Mouse (Mus musculus) small intestine, adult 2 months (tissue): ENCODE results near the gene Fxyd7. TPM values are rescaled to one million over a fixed set of nuclear protein-coding genes. Genes with fewer than 3 reads are reported as not detected.

Experiments
- H3K27ac ChIP-seq: fragments of 200-500 bp; 2 replicates; pipeline ENCODE4 v1.5.1; 2012; ENCODE audit warnings: low read depth, low read length, control low read depth, inconsistent platforms; ENCODE audit not compliant: insufficient read depth
- H3K27me3 ChIP-seq: fragments of 200-500 bp; 2 replicates; pipeline ENCODE4 v1.6.1; 2012; ENCODE audit warnings: mild to moderate bottlenecking, moderate library complexity, low read length, inconsistent platforms; ENCODE audit not compliant: control insufficient read depth, insufficient read depth
- H3K36me3 ChIP-seq: fragments of 200-500 bp; 2 replicates; pipeline ENCODE4 v1.6.1; 2012; ENCODE audit warnings: mild to moderate bottlenecking, low read length, control low read depth, inconsistent platforms; ENCODE audit not compliant: control insufficient read depth, insufficient read depth
- H3K4me1 ChIP-seq: fragments of 200-500 bp; 2 replicates; pipeline ENCODE4 v1.6.1; 2012; ENCODE audit warnings: low read length, inconsistent platforms, mixed read lengths; ENCODE audit not compliant: control insufficient read depth, insufficient read depth, insufficient read length
- H3K4me3 ChIP-seq: fragments of 200-500 bp; 2 replicates; pipeline ENCODE4 v1.5.1; 2012; ENCODE audit warnings: low read depth, mild to moderate bottlenecking, control low read depth, inconsistent platforms, low read length, moderate library complexity
- CTCF ChIP-seq: fragments of 200-500 bp; IDR thresholded peaks from 2 replicates; pipeline ENCODE4 v1.5.1; 2012; ENCODE audit warnings: low read depth, mild to moderate bottlenecking, control low read depth, inconsistent platforms, low read length, moderate library complexity, mixed read lengths; ENCODE audit not compliant: insufficient replicate concordance, insufficient read length; ENCODE audit errors: extremely low read depth
- POLR2A ChIP-seq: fragments of 200-500 bp; IDR thresholded peaks from 2 replicates; pipeline ENCODE4 v1.6.1; 2012; ENCODE audit warnings: low read depth, mild to moderate bottlenecking, control low read depth, inconsistent platforms, low read length, moderate library complexity
- WGBS: fragments of 180-500 bp; shearing (Covaris S2); methylation state at CpG from one replicate; pipeline ENCODE4 v1.1.7; 2018; 5-methylcytosine and 5-hydroxymethylcytosine counted together
- polyA plus RNA-seq: library from polyadenylated mRNA; depleted of rRNA; stranded (reverse); fragments of >200 nt; gene quantifications from 2 replicates; pipeline ENCODE4 v1.2.3, GENCODE M21; 2012

Fxyd7 gene
- polyA plus RNA-seq, 1 experiment, result 2.6 TPM

- 77% methylated on average over 14 of the region's 14 CpGs for WGBS
- no peak overlapping the region for H3K27ac ChIP-seq
- H3K27me3 ChIP-seq, result no peaks in the 10 kb centered on the region
- no peak overlapping the region for H3K4me3 ChIP-seq
- no peak for TF ChIP-seq POLR2A
- no peak for TF ChIP-seq CTCF
- H3K36me3 ChIP-seq, result no peaks in the 10 kb centered on the region
- H3K4me1 ChIP-seq, result no peaks in the 10 kb centered on the region
Observed at GRCm38 (mm10) chr7:31082831-31083588, 31.7 kb upstream of the Fxyd7 start.

GRCm38 (mm10) chr7:31082106-31082505, 30.8 kb upstream of the Fxyd7 start:
- Histone ChIP-seq H3K4me1 (no peaks in the 10 kb centered on the region), H3K27me3 (no peaks in the 10 kb centered on the region), H3K4me3 (no peak overlapping the region), H3K27ac (no peak overlapping the region), H3K36me3 (no peaks in the 10 kb centered on the region)
- TF ChIP-seq CTCF (no peak), POLR2A (no peak)

GRCm38 (mm10) chr7:31081106-31081505, 29.8 kb upstream of the Fxyd7 start:
- TF ChIP-seq CTCF (no peak), POLR2A (no peak)
- Histone ChIP-seq H3K36me3 (no peaks in the 10 kb centered on the region), H3K4me3 (no peak overlapping the region), H3K4me1 (no peaks in the 10 kb centered on the region), H3K27me3 (no peaks in the 10 kb centered on the region), H3K27ac (no peak overlapping the region)
- WGBS, result 80% methylated on average over 1 of the region's 1 CpGs

GRCm38 (mm10) chr7:31080611-31081010, 29.3 kb upstream of the Fxyd7 start:
- Histone ChIP-seq H3K4me3 (no peak overlapping the region), H3K27me3 (no peaks in the 10 kb centered on the region), H3K36me3 (no peaks in the 10 kb centered on the region), H3K4me1 (no peaks in the 10 kb centered on the region), H3K27ac (no peak overlapping the region)
- 76% methylated on average over 3 of the region's 3 CpGs for WGBS
- TF ChIP-seq CTCF (no peak), POLR2A (no peak)

- Histone ChIP-seq H3K36me3 (no peaks in the 10 kb centered on the region), H3K27me3 (no peaks in the 10 kb centered on the region), H3K4me1 (no peaks in the 10 kb centered on the region), H3K27ac (no peak overlapping the region), H3K4me3 (no peak overlapping the region)
- no peak for TF ChIP-seq CTCF
- no peak for TF ChIP-seq POLR2A
- 81% methylated on average over 8 of the region's 8 CpGs for WGBS
Observed at GRCm38 (mm10) chr7:31079670-31080069, 28.4 kb upstream of the Fxyd7 start.

GRCm38 (mm10) chr7:31077885-31078445, 26.7 kb upstream of the Fxyd7 start:
- H3K27ac ChIP-seq, result no peak overlapping the region
- no peaks in the 10 kb centered on the region for H3K4me1 ChIP-seq
- WGBS, result 42% methylated on average over 5 of the region's 5 CpGs
- TF ChIP-seq CTCF (peak; percentile 54; the same call in 1 of the 2 replicates), POLR2A (no peak)
- no peaks in the 10 kb centered on the region for H3K27me3 ChIP-seq
- no peaks in the 10 kb centered on the region for H3K36me3 ChIP-seq
- no peak overlapping the region for H3K4me3 ChIP-seq

- Histone ChIP-seq H3K4me3 (no peak overlapping the region), H3K27ac (no peak overlapping the region), H3K27me3 (no peaks in the 10 kb centered on the region), H3K4me1 (no peaks in the 10 kb centered on the region; the same call in 1 of the 2 replicates), H3K36me3 (no peaks in the 10 kb centered on the region)
- TF ChIP-seq POLR2A (no peak), CTCF (no peak)
- 63% methylated on average over 6 of the region's 6 CpGs for WGBS
Observed at GRCm38 (mm10) chr7:31077470-31077869, 26.2 kb upstream of the Fxyd7 start.
